Mouse (Mus musculus): ENCODE results near the gene Nbea.

The Nbea gene

DNA sequence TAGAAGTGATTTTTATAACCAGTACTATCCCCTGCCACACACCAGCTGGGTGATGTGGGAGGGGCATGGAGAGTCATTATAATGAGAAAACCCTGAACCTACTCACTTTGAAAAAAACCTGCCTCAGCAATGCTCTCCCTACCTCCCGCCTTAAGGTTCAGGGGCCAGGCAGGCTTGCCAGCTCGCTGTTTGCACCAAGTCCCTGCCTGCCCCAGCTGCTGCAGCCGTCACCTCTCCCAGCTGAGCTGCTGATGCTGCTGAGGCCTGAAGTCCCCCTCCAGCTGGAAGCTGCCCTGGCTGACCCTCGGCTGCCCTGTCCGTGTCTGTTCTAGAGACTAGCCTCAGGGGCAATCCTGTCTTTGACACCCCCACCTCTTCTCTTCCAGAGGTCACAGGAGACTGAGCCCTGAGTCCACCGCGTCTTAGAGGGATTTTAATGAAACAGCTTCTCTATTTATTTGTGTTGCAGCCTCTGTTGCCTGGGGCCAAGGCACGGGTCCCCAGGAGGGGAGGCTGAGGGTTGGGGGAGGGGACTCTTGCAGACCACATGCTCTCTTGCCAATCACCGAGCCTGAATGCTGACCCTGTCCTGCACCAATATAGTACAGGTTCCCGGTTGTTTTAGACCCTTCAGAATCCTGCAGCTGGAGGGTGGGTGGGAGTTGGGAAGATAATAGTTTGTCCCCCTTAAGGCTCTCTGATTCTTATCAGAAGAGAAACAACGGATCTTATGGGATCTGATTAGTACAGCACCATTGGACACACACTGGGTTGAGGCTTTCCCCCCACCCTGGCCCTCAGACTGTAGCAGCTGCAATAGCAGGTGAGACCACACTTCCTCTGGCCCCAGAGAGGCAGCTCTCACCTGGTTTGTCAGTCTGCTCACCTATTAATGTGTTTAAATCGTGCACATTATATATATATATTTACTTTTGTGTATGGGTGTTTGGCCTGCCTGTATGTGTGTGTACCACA is 595.2 kb downstream of the Nbea start:
- DNase-seq: peak; percentile 84

- DNase-seq: no peak
Measured at GRCm38 (mm10) chr3:55587434-55587971, 596.0 kb downstream of the Nbea start.
